Comparison of ENCODE assay signal across 9 mouse cellular contexts in genomic region chr8:94153451-94153850, GRCm38 (mm10). TPM values are rescaled to one million over a fixed set of nuclear protein-coding genes. Genes with fewer than 3 reads are reported as not detected.
DNase-seq lines count a peak whose midpoint lies in the region; ATAC-seq and TF ChIP-seq lines count a peak whose summit lies in the region.
"Had no signal": no experiment of that assay in that cellular context is flagged by ENCODE, and none has a peak within 500 bp of the region (broad histone marks: within the 10 kb centered on the region; RNA-seq: fewer than 3 reads in every experiment).

No protein-coding gene starts in this region.

- no peaks in the 10 kb centered on the region for H3K36me3 ChIP-seq in hindbrain, embryonic 12.5 days
- no peaks in the 10 kb centered on the region for H3K36me3 ChIP-seq in neural tube, embryonic 14.5 days (ENCODE audit: control insufficient read depth, insufficient read depth, low read length)
- no peaks in the 10 kb centered on the region for H3K36me3 ChIP-seq in thymus, adult 2 months (ENCODE audit: control insufficient read depth, insufficient read depth, low read length)
- no peaks in the 10 kb centered on the region for H3K36me3 ChIP-seq in liver, embryonic 11.5 days (ENCODE audit: control insufficient read depth, insufficient read depth, low read length)
- H3K36me3 ChIP-seq: limb, embryonic 15.5 days had no signal

- no peaks in the 10 kb centered on the region for H3K9me3 ChIP-seq in hindbrain, embryonic 12.5 days (replicated peaks)
- no peaks in the 10 kb centered on the region for H3K9me3 ChIP-seq in neural tube, embryonic 14.5 days (ENCODE audit: control insufficient read depth, low read length)
- H3K9me3 ChIP-seq in liver, embryonic 11.5 days (ENCODE audit: control insufficient read depth, low read length) = no peaks in the 10 kb centered on the region
- H3K9me3 ChIP-seq: limb, embryonic 15.5 days had no signal

- H3K27ac ChIP-seq in hindbrain, embryonic 12.5 days = 0 out of 2 replicates have a peak overlapping the region, but pooled peaks have one; percentile 17
- H3K27ac ChIP-seq in neural tube, embryonic 14.5 days (ENCODE audit: low read depth, low read length) = peak overlapping the region; percentile 55
- no peak overlapping the region for H3K27ac ChIP-seq in thymus, adult 2 months (ENCODE audit: control insufficient read depth, insufficient read depth, low read length)
- H3K27ac ChIP-seq in liver, embryonic 11.5 days (ENCODE audit: low read depth, low read length) = no peak overlapping the region
- H3K27ac ChIP-seq: limb, embryonic 15.5 days had no signal

- WGBS in hindbrain, embryonic 12.5 days = 33% methylated on average over 7 of the region's 7 CpGs
- 17% methylated on average over 7 of the region's 7 CpGs for WGBS in neural tube, embryonic 14.5 days
- 53% methylated on average over 7 of the region's 7 CpGs for WGBS in thymus, adult 2 months
- 32% methylated on average over 7 of the region's 7 CpGs for WGBS in liver, embryonic 11.5 days

- peak; percentile 43 to 47 for DNase-seq in left cerebral cortex, adult 8-10 months (ENCODE audit: low spot score in 2 of 2)
- DNase-seq in left cerebral cortex, postnatal 10 days (ENCODE audit: extremely low spot score in 1 of 2, low spot score in 2 of 2) = no peak
- peak; percentile 56 to 65 for DNase-seq in cerebellum, postnatal 25 days
- DNase-seq in thymus, adult 2 months = no peak
- DNase-seq in embryo, embryonic 9.5 days (ENCODE audit: extremely low spot score) = no peak
- no peak for DNase-seq in liver, embryonic 11.5 days (ENCODE audit: low spot score)

- peaks cover 23% of the 10 kb centered on the region for H3K4me1 ChIP-seq in hindbrain, embryonic 12.5 days
- H3K4me1 ChIP-seq in neural tube, embryonic 14.5 days (ENCODE audit: control insufficient read depth, insufficient read depth, low read length) = peaks cover 5% of the 10 kb centered on the region; the same call in 1 of the 2 replicates
- peaks cover 3% of the 10 kb centered on the region; the same call in 1 of the 2 replicates for H3K4me1 ChIP-seq in thymus, adult 2 months (replicated peaks; ENCODE audit: control insufficient read depth, insufficient read depth, low read length)
- H3K4me1 ChIP-seq in liver, embryonic 11.5 days (replicated peaks; ENCODE audit: control insufficient read depth, insufficient read depth, low read length) = peaks cover 6% of the 10 kb centered on the region; the same call in 1 of the 2 replicates

- H3K4me2 ChIP-seq in hindbrain, embryonic 12.5 days (replicated peaks) = peak overlapping the region; percentile 70
- peak overlapping the region; percentile 79 for H3K4me2 ChIP-seq in neural tube, embryonic 14.5 days (ENCODE audit: low read depth, low read length)
- no peak overlapping the region for H3K4me2 ChIP-seq in liver, embryonic 11.5 days

- TF ChIP-seq CTCF in thymus, adult 2 months (IDR thresholded peaks at IDR 0.05; ENCODE audit: borderline replicate concordance, control insufficient read depth, extremely low read depth, insufficient read depth, low read length, poor library complexity) = no peak

- peak overlapping the region; percentile 32 for H3K4me3 ChIP-seq in hindbrain, embryonic 12.5 days
- peak overlapping the region; percentile 43 for H3K4me3 ChIP-seq in neural tube, embryonic 14.5 days (ENCODE audit: low read depth, low read length)
- no peak overlapping the region for H3K4me3 ChIP-seq in thymus, adult 2 months (ENCODE audit: control insufficient read depth, insufficient read depth, low read length)
- no peak overlapping the region for H3K4me3 ChIP-seq in liver, embryonic 11.5 days (ENCODE audit: low read depth, low read length)

- intact Hi-C loops in left cerebral cortex, postnatal 10 days (cut with DNase I) = loop anchor here (5.0 kb wide), 1 partner anchor 51 kb away; no protein-coding TSS in a partner anchor

- peaks cover 19% of the 10 kb centered on the region for H3K27me3 ChIP-seq in hindbrain, embryonic 12.5 days
- no peaks in the 10 kb centered on the region for H3K27me3 ChIP-seq in neural tube, embryonic 14.5 days (ENCODE audit: control insufficient read depth, insufficient read depth, low read length)
- peaks cover 3% of the 10 kb centered on the region; the same call in 1 of the 2 replicates for H3K27me3 ChIP-seq in thymus, adult 2 months (ENCODE audit: control insufficient read depth, insufficient read depth, low read length)
- H3K27me3 ChIP-seq in liver, embryonic 11.5 days (replicated peaks; ENCODE audit: control insufficient read depth, insufficient read depth, low read length) = peaks cover 23% of the 10 kb centered on the region

- ATAC-seq in hindbrain, embryonic 12.5 days (ENCODE audit: low FRiP score) = 0 out of 2 replicates have a peak, but pooled peaks have one; percentile 37
- ATAC-seq in neural tube, embryonic 14.5 days (ENCODE audit: low read depth) = peak; percentile 28; the same call in 1 of the 2 replicates
- no peak for ATAC-seq in liver, embryonic 11.5 days (replicated peaks; ENCODE audit: low FRiP score)

- 0 out of 2 replicates have a peak overlapping the region, but pooled peaks have one; percentile 39 for H3K9ac ChIP-seq in hindbrain, embryonic 12.5 days
- H3K9ac ChIP-seq in neural tube, embryonic 14.5 days (replicated peaks; ENCODE audit: low read depth, low read length) = peak overlapping the region; percentile 57; the same call in 1 of the 2 replicates
- no peak overlapping the region for H3K9ac ChIP-seq in liver, embryonic 11.5 days (ENCODE audit: low read depth, low read length)
- H3K9ac ChIP-seq: limb, embryonic 15.5 days had no signal

- no peak for TF ChIP-seq POLR2A in thymus, adult 2 months (IDR thresholded peaks at IDR 0.05; ENCODE audit: control insufficient read depth, extremely low read depth, insufficient read depth, low read length, poor library complexity)

RNA-seq across cellular contexts. Expression of gene Mt3, which starts 1.0 kb away (rescaled TPM):
- 100 to 1,000 TPM; 785 to 962 (median 864) TPM for total RNA-seq in left cerebral cortex, adult 8-10 months (2022)
- total RNA-seq in left cerebral cortex, postnatal 10 days (2021) = 100 to 1,000 TPM; 452 to 527 TPM
- polyA plus RNA-seq in hindbrain, embryonic 12.5 days (2016; fragmentation: Nextera tagmentation; extraction: Ambion mirVana) = 18.5 and 33.1 TPM in 2 replicates
- 203 and 295 TPM in 2 replicates for polyA plus RNA-seq in neural tube, embryonic 14.5 days (2014; fragmentation: Nextera tagmentation; extraction: Ambion mirVana)
- polyA plus RNA-seq in thymus, adult 2 months (2012; rRNA removed) = 0.96 and 1.9 TPM in 2 replicates
- 0.64 and 0.95 TPM in 2 replicates for polyA plus RNA-seq in liver, embryonic 11.5 days (2014; fragmentation: Nextera tagmentation; extraction: Ambion mirVana)

RNA-seq across cellular contexts. Expression of gene Mt4, which starts 16.5 kb away (rescaled TPM):
- not detected for total RNA-seq in left cerebral cortex, adult 8-10 months (2022)
- not detected for total RNA-seq in left cerebral cortex, postnatal 10 days (2021)
- not detected in 2 replicates for polyA plus RNA-seq in hindbrain, embryonic 12.5 days (2016; fragmentation: Nextera tagmentation; extraction: Ambion mirVana)
- polyA plus RNA-seq in neural tube, embryonic 14.5 days (2014; fragmentation: Nextera tagmentation; extraction: Ambion mirVana) = not detected in 2 replicates
- polyA plus RNA-seq in thymus, adult 2 months (2012; rRNA removed) = 6.5 and 12.1 TPM in 2 replicates
- polyA plus RNA-seq in liver, embryonic 11.5 days (2014; fragmentation: Nextera tagmentation; extraction: Ambion mirVana) = not detected in 2 replicates

RNA-seq across cellular contexts. Expression of gene Mt2, which starts 19.0 kb away (rescaled TPM):
- total RNA-seq in left cerebral cortex, adult 8-10 months (2022) = 100 to 1,000 TPM; 287 to 602 (median 391) TPM
- 100 to 1,000 TPM in 1 of 2 experiments, 10 to 100 TPM in 1; 63.5 to 266 TPM for total RNA-seq in left cerebral cortex, postnatal 10 days (2021)
- polyA plus RNA-seq in hindbrain, embryonic 12.5 days (2016; fragmentation: Nextera tagmentation; extraction: Ambion mirVana) = 13.2 TPM in 2 replicates
- 15.3 and 28.9 TPM in 2 replicates for polyA plus RNA-seq in neural tube, embryonic 14.5 days (2014; fragmentation: Nextera tagmentation; extraction: Ambion mirVana)
- 16.2 and 21.0 TPM in 2 replicates for polyA plus RNA-seq in thymus, adult 2 months (2012; rRNA removed)
- polyA plus RNA-seq in liver, embryonic 11.5 days (2014; fragmentation: Nextera tagmentation; extraction: Ambion mirVana) = 785 and 795 TPM in 2 replicates

RNA-seq across cellular contexts. Expression of gene Mt1, which starts 25.4 kb away (rescaled TPM):
- total RNA-seq in left cerebral cortex, adult 8-10 months (2022) = 100 to 1,000 TPM; 307 to 666 (median 449) TPM
- total RNA-seq in left cerebral cortex, postnatal 10 days (2021) = 100 to 1,000 TPM in 1 of 2 experiments, 10 to 100 TPM in 1; 80.3 to 200 TPM
- polyA plus RNA-seq in hindbrain, embryonic 12.5 days (2016; fragmentation: Nextera tagmentation; extraction: Ambion mirVana) = 34.0 and 47.3 TPM in 2 replicates
- 65.7 and 123 TPM in 2 replicates for polyA plus RNA-seq in neural tube, embryonic 14.5 days (2014; fragmentation: Nextera tagmentation; extraction: Ambion mirVana)
- polyA plus RNA-seq in thymus, adult 2 months (2012; rRNA removed) = 155 and 260 TPM in 2 replicates
- 2,440 and 2,461 TPM in 2 replicates for polyA plus RNA-seq in liver, embryonic 11.5 days (2014; fragmentation: Nextera tagmentation; extraction: Ambion mirVana)

RNA-seq across cellular contexts. Expression of gene Bbs2, which starts 54.7 kb away (rescaled TPM):
- 10 to 100 TPM; 33.2 to 41.9 (median 38.5) TPM for total RNA-seq in left cerebral cortex, adult 8-10 months (2022)
- 10 to 100 TPM; 22.2 to 23.9 TPM for total RNA-seq in left cerebral cortex, postnatal 10 days (2021)
- polyA plus RNA-seq in hindbrain, embryonic 12.5 days (2016; fragmentation: Nextera tagmentation; extraction: Ambion mirVana) = 22.9 and 23.4 TPM in 2 replicates
- 22.8 and 24.6 TPM in 2 replicates for polyA plus RNA-seq in neural tube, embryonic 14.5 days (2014; fragmentation: Nextera tagmentation; extraction: Ambion mirVana)
- 7.5 and 13.0 TPM in 2 replicates for polyA plus RNA-seq in thymus, adult 2 months (2012; rRNA removed)
- 8.7 and 9.5 TPM in 2 replicates for polyA plus RNA-seq in liver, embryonic 11.5 days (2014; fragmentation: Nextera tagmentation; extraction: Ambion mirVana)

Comparison
In these comparisons a context has a peak if more than half of its experiments do, and no peak if none do; other contexts are left out.
1. DNase-seq: peak in left cerebral cortex, adult 8-10 months (2 of 2) and cerebellum, postnatal 25 days (2 of 2); none in left cerebral cortex, postnatal 10 days (0 of 2), thymus, adult 2 months (single experiment), embryo, embryonic 9.5 days (single experiment) and liver, embryonic 11.5 days (single experiment).
2. H3K27ac ChIP-seq: peak in hindbrain, embryonic 12.5 days (single experiment) and neural tube, embryonic 14.5 days (single experiment); none in thymus, adult 2 months (single experiment) and liver, embryonic 11.5 days (single experiment).
3. H3K4me3 ChIP-seq: peak in hindbrain, embryonic 12.5 days (single experiment) and neural tube, embryonic 14.5 days (single experiment); none in thymus, adult 2 months (single experiment) and liver, embryonic 11.5 days (single experiment).
4. RNA of gene Mt2, which starts 19.0 kb away (polyA plus RNA-seq): 785 to 795 TPM in liver, embryonic 11.5 days; 15.3 to 28.9 TPM in neural tube, embryonic 14.5 days, 16.2 to 21.0 TPM in thymus, adult 2 months and 13.2 TPM in hindbrain, embryonic 12.5 days; every median in the first group is over 10 times any median in the second.